Mouse (Mus musculus) naive thymus-derived CD4-positive, alpha-beta T cell, adult 2 months (primary cell): ENCODE results near the gene Ntpcr.
A peak's percentile ranks its signal among the peaks of the same experiment; 100 is the strongest.

ENCODE experiments used
- DNase-seq: peaks from one replicate; pipeline ENCODE4 v3.0.0-alpha.2; 2011; ENCODE audit warnings: low read depth

Gene Ntpcr

DNA sequence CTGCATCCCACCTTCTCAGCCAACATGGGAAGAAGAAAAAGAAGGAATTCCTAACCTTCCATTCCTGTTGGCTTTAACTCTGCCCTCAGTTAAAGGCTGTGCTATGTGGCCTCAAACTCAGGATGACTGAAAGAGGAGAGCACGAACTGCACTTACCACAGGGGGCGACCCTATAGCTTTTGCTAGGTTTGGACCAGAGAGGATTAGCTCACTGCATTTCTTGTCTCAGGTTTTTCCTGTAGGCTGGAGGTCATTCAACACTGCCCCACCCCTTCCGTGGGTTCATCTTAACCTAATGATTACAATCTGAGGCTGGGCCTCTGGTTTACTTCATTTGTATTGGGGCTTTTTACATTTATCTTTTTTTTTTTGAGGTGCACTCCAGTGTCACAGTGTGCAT lies 45.3 kb downstream of the Ntpcr start:
- DNase-seq: no peak

DNA sequence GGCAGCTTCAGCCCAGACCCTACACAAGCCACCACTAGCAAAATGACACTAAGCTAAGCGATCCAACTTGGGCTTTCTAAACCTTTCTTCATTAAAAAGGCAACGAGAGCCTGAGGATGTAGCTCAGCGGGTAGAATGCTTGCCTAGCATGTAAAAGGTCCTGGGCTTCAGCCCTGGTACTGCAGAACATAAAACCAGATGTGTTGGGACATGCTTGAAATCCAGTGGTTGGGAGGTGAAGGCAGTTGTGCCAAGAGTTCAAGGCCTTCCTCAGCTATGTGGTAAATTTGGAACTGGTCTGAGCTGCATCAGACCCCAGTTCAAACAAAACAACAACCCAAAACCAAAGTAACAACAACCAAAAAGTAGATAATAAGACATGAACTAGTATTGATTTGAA lies 46.6 kb downstream of the Ntpcr start:
- no peak for DNase-seq

DNA sequence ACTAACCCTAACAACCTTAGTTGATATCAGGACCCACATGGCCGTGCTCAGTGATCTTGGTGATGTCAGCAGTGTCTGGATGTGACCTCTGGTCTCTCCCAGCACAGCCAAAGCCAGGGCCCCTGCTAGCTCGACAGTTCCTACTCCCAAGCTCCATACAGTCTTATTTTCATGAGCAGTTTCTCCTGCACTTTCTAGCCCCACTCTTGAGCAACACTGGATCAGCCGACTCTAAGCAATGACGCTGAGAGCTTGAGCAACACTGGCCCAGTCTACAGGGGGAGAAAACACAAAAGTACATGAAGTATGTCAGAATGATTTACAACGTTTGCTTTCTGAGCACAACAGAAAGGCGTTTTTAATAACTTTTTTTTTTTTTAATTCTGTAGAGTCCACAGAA lies 47.0 kb downstream of the Ntpcr start:
- DNase-seq: no peak

DNA sequence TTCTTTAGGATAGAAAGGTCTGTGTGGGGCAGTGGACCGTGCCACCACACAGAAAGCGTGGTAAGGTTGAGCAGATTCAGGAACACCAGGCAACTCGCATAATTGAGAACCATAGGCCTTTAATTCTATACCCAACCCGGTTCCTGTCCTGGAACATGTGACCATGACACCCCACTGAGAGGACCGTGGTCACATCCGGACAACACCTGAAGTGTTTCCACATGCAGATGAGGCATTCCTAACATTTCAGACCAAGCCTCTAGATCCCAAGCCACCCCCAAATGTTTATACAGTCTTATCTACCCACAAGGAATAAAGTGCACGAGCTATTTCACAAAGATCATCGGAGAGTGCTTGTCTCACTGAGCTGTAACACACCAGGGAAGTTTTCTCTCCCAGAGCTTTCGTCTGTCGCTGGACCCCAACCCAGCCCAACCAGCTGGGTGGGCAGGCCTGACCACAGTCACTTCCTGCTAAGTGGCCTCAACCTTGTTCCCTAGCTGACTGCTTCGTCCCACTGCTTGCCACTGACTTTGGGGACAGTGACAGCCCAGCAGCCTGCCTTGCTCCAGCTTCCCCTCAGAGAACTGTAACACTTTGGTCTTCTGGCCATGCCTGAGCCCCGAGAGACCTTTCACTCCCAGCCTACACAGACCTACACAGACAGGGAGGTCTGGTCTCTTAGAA lies 47.9 kb downstream of the Ntpcr start:
- no peak for DNase-seq

DNA sequence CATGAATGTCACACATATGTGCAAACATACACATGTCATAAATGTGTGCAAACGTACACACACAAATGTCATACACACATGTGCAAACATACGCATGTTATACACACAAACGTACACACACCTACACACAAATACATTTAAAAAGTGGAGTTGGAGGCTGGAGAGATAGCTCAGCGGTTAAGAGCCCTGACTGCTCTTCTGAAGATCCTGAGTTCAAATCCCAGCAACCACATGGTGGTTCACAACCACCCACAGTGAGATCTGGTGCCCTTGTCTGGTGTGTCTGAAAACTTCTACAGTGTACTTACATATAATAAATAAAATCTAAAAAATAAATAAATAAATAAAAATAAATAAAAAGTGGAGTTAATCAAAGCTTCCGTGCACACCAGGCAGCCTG lies 49.2 kb downstream of the Ntpcr start:
- peak; percentile 13 for DNase-seq

DNA sequence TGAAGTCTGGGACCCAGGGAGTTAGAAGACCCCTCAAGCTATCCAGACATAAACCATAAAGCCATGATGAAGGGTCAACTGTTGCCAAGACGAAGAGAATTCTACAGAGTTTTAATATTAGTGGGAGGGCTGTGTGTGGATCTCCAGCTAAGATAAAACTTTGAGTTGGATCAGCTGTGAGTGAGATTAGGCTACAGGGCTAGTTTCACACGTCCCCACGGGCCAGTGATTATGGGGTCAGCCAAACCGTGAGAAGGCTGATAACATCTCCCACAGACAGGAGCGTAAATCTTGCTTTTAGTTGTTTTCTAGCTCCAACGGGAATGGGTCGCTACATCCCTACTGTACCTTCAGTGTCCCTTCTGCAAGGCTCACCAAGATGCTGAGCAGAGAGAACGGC lies 49.9 kb downstream of the Ntpcr start:
- no peak for DNase-seq

DNA sequence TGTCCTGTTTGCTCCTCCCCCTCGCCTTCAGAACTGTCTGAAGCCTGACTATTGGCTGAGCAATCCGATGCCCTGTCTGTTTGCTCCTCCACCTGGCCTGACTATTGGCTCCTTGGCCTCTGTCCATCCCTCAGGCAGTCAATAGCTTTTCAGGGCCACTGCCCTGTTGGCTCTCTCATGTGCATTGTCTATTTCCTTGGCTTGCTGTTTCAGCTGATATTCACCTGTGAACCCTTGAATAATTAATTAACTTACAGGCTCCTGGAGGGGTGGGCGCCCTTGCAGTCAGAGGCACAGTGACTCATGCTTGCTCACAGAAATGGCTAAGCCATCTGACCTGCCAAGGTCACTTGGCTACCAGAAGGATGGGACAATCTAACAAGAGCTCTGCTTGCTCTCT lies 52.4 kb downstream of the Ntpcr start:
- DNase-seq: no peak

DNA sequence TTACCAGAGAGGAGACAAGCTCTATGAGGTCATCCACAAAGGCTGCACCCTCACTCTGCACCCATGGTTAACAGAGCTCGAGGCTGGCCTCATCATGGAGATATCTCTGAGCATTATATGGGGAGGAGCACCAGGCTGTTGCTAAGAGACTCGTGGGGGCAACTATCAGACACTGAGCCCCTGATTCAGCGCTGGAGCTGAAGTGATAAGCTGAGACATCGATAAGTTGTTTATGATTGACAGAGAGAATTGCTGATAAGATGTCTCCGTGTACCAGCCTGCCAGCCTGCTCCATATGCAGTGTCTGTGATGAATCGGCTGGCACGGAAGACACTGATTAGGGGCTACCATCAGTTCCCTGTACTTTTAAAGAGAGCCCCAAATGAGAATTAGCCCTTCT lies 57.1 kb downstream of the Ntpcr start:
- DNase-seq: no peak

DNA sequence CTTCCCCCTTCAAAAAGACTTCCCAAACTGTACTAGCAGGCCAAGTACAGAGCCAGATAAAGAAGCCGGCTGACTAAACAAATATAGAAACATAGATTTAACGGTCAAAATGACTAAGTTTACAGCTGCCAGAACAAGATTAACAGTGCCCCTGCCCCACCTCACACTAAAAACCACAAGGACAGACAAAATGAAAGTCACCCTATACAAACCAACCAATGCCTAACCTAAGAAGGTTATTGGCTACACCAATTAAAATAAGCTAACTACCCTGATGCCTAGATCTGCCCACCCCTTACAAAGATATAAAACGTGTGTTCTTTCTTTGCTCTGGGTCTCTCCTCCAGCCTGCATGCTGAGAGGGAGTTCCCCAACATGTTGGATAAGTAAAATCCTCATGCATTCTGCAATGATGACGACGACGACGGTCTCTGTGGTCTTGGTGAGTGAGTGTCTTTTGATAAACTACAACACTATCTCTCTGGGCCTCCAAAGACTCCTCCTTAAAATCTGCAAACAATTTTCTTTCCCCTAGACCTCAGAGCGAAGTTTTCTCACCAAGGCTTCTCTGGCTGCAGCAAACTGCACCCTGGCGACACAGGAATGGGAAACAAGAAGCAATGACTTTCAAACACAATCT lies 63.2 kb downstream of the Ntpcr start:
- DNase-seq: no peak

DNA sequence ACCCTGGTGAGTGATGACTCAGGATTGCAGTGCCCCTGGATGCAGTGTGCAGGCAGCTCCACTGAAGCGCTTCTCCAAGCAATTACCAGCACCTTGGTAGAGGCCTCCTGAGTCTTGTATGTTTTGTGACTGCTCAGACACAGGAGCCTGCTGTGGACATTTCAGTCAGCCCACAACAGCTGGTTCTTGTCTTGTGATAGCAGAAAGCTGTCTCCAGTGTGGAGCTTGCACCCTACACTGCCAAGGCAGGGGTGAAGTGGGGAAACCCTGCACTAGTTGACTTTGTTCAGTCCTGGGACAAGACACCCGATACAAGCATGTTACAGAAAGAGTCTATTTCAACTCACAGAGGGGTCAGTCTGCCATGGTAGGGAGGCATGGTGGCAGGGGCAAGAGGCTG lies 65.6 kb downstream of the Ntpcr start:
- no peak for DNase-seq

DNA sequence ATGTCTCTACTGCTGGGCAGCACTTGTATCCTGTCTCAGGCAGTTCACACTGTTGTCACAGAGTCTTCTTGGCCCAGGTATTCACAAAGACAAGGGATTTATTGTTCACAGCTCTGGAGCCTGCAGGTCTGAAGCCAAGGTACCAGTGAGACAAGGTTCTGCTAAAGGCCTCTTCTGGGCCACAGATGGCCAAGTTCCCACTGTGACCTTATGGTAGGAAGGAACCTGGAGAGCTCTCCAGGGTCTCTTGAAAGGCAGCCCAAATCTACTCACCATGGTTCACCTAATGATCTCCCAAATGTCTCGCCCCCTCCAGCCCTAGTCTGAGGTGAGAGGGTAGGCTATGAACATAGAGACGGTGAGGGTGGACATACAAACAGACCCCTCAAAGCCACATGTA lies 67.2 kb downstream of the Ntpcr start:
- no peak for DNase-seq
